Mouse (Mus musculus): ENCODE measurements around the gene Pfn4. TPM values are rescaled to one million over a fixed set of nuclear protein-coding genes. Genes with fewer than 3 reads are reported as not detected.

Gene Pfn4
- polyA plus RNA-seq, 1 experiment from 2014 or later: 10.7 TPM

DNA sequence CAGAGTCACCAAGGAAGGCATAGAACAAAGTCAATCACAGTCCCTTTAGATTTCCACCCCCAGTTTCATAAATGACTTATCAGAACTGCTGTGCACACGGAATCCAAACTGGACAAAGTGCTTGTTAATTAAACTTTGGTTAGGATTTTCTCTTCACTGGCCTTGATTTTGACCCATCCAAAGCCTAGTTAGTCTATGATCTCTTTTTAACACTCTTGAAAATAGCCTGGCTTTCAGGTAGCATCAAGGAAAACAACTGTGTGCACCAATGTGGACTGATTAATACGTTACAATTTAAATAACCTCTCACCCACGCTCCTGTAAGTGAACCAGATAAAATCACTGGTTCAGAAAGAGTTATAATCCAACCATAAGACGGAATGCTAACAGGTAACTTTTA lies 42.2 kb downstream of the Pfn4 start:
- no peak overlapping the region for H3K9ac ChIP-seq (replicated peaks)
- H3K4me2 ChIP-seq (replicated peaks): no peak overlapping the region
- no peaks in the 10 kb centered on the region for H3K36me3 ChIP-seq
- no peak for ATAC-seq (replicated peaks)
- no peaks in the 10 kb centered on the region for H3K9me3 ChIP-seq
- 84% methylated on average over 4 of the region's 4 CpGs for WGBS
- H3K4me1 ChIP-seq: no peaks in the 10 kb centered on the region
- H3K27me3 ChIP-seq: no peaks in the 10 kb centered on the region
- H3K4me3 ChIP-seq: no peak overlapping the region
- H3K27ac ChIP-seq (replicated peaks): no peak overlapping the region

DNA sequence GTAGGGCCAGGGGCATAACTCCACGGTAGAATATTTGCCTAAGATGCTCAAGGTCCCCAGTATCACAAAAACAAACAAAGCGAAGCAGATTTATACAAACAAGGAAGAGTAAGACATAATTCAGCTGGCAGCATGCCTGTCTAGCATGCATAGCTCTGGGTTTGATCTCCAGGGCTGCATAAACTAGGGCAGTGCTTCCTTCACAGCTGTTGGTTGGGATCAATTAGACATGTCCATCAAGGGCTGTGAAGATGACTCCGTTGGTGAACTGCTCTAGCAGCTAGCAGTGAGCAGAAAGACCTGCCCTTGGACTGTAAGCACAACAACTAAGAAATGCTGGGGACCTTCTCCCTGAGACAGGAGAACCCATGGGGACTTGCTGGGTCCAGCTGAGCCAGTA lies 42.9 kb downstream of the Pfn4 start:
- WGBS: 75% methylated on average over 3 of the region's 3 CpGs

DNA sequence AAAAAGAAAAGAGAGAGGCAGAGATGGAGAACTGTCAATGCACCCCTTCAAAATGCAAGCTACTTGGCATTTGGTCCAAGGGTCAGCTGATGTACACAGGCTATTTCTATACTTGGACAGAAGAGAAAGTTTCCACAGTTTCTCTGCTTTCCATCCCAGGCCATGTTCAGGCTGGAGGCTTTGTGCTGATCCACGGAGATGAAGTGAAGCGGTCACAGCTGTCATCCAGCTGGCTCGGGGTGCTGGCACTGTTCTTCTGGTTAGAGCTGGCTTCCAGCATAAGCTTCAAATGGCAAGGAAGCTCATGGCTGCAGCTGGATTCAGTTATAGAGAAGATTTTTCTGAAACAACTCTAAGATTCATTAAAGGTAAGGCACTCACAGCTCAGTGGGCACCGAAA lies 44.8 kb downstream of the Pfn4 start:
- no peak overlapping the region for H3K4me2 ChIP-seq (replicated peaks)
- no peak overlapping the region for H3K27ac ChIP-seq (replicated peaks)
- H3K4me1 ChIP-seq: peaks cover 13% of the 10 kb centered on the region
- no peak overlapping the region for H3K9ac ChIP-seq (replicated peaks)
- 88% methylated on average over 4 of the region's 4 CpGs for WGBS
- no peaks in the 10 kb centered on the region for H3K36me3 ChIP-seq
- H3K4me3 ChIP-seq: no peak overlapping the region
- H3K9me3 ChIP-seq: no peaks in the 10 kb centered on the region
- no peaks in the 10 kb centered on the region for H3K27me3 ChIP-seq
- ATAC-seq (replicated peaks): no peak

More for the DNA sequence above, 42.9 kb downstream of the Pfn4 start:
- ATAC-seq (replicated peaks): no peak
- Histone ChIP-seq H3K27ac (replicated peaks) (no peak overlapping the region), H3K9ac (replicated peaks) (no peak overlapping the region), H3K4me2 (replicated peaks) (no peak overlapping the region), H3K9me3 (no peaks in the 10 kb centered on the region), H3K27me3 (no peaks in the 10 kb centered on the region), H3K4me1 (peaks cover 3% of the 10 kb centered on the region; the same call in 1 of the 2 replicates), H3K4me3 (no peak overlapping the region), H3K36me3 (no peaks in the 10 kb centered on the region)

DNA sequence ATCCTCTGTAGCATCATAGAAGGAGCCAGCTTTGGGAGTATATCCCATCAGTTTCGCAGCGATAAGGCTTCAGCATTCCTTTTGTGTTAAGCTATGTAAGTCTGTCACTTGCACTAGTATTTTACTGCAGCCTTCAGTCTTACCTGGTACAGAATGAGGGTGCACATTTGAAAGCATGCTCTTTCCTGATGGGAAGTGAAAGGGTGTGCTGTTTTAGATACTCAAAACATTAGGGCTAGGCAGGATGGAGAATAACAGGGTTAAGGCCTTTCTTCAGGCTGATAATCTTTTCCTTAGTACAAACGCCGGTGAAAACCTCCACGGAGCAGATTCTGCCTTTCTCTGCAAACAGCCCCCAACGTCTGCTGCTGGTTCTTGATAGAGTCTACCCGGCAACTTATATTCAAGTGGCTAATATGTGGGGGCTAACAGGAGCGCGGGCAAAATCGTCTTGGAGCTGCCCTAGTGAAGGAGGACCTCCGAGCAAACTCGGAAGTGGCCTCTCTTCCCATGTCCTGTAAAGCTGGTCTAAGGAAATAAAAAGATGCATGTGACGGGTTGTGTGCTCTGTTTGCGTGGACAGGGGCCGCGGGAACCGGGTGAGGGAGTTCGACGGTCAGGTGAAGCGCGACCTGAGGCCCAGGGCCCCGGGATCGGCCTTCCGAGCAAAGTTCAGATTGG lies 48.0 kb downstream of the Pfn4 start:
- Histone ChIP-seq H3K4me3 (peak overlapping the region; percentile 71), H3K4me2 (replicated peaks) (peak overlapping the region; percentile 82), H3K27ac (replicated peaks) (peak overlapping the region; percentile 90), H3K9ac (replicated peaks) (peak overlapping the region; percentile 84), H3K9me3 (no peaks in the 10 kb centered on the region), H3K36me3 (peaks cover 12% of the 10 kb centered on the region), H3K27me3 (no peaks in the 10 kb centered on the region), H3K4me1 (peaks cover 25% of the 10 kb centered on the region)
- ATAC-seq (replicated peaks): peak; percentile 83
- WGBS: 9% methylated on average over 24 of the region's 24 CpGs

DNA sequence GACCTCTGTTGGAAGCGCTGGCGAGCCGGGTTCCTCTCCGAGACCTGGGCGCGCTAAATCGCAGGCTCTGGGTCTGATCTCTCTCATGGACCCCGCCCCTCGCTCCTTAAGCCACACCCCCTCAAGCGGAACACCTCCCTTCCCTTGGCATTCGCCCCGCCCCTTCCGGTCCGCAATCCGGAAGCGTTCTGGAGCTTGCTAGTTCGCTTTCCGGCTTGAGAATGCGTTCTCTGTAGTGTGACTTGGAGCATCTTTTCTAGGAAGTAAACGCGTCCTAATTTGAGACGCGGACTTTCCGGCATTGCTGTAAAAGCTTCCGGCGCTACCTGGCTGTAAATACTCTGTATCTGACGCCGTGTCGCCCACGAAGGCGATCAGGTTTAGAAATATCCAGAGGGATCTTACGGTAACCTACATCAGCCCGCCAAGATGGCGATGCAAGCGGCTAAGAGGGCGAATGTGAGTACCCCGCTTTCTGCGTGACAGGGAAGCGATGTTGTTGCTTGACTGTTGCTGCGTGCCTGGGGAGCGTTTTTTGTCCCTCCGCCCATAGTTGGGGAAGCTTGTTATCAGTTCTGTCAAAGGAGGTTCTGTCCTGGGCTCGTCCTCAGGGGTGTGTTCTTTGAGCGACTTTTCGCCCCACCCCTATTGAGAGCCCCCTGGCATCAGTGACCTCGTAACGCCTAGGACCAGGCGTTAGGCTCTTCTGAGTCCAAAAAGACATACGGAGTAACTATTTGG lies 48.7 kb downstream of the Pfn4 start, which contains the start of gene Sf3b6:
Gene Sf3b6, plus strand, starts transcription at position 184 of the 741 bp plus-strand sequence.
- H3K4me1 ChIP-seq: peaks cover 25% of the 10 kb centered on the region
- peak within 1 kb of the TSS; percentile 84 for H3K9ac ChIP-seq (replicated peaks)
- peak within 1 kb of the TSS; percentile 90 for H3K27ac ChIP-seq (replicated peaks)
- peaks cover 19% of the 10 kb centered on the region for H3K36me3 ChIP-seq
- peak; percentile 99 for ATAC-seq (replicated peaks)
- H3K9me3 ChIP-seq: no peaks in the 10 kb centered on the region
- WGBS: under 1% methylated on average over 49 of the region's 49 CpGs
- H3K4me2 ChIP-seq (replicated peaks): peak within 1 kb of the TSS; percentile 82
- H3K4me3 ChIP-seq: peak within 1 kb of the TSS; percentile 71
- H3K27me3 ChIP-seq: no peaks in the 10 kb centered on the region

DNA sequence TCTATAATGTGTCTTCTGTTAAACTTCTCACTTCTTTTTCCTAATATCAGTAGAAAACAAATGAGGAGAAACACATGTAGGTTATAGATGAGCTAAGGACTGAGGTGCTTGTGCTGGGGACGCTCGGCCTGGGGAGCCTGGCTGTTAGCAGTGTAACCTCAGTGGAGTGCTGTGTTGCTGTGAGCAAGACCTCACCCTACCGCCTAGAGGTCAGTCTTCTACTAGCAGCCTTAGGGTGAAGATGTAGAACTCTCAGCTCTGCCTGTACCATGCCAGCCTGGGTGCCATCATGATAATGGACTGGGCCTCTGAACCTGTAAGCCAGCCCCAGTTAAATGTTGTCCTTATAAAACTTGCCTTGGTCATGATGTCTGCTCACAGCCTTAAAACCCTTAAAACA lies 58.4 kb downstream of the Pfn4 start:
- Histone ChIP-seq H3K9ac (replicated peaks) (no peak overlapping the region), H3K9me3 (no peaks in the 10 kb centered on the region), H3K4me3 (no peak overlapping the region), H3K4me1 (no peaks in the 10 kb centered on the region), H3K4me2 (replicated peaks) (no peak overlapping the region), H3K36me3 (peaks cover 63% of the 10 kb centered on the region), H3K27ac (replicated peaks) (no peak overlapping the region), H3K27me3 (no peaks in the 10 kb centered on the region)
- WGBS: 83% methylated on average over 3 of the region's 3 CpGs
- no peak for ATAC-seq (replicated peaks)

Other genes starting within 250 kb of the Pfn4 start
- gene Itsn2, start 176.4 kb upstream of the Pfn4 start, polyA plus RNA-seq (2015; fragmentation: Nextera tagmentation; extraction: Ambion mirVana): 21.2 and 21.5 TPM in 2 replicates
- gene Gm3625, start 176.1 kb upstream of the Pfn4 start, polyA plus RNA-seq (2015; fragmentation: Nextera tagmentation; extraction: Ambion mirVana): not detected in 2 replicates
- gene Fam228a, start 30.6 kb upstream of the Pfn4 start, polyA plus RNA-seq (2015; fragmentation: Nextera tagmentation; extraction: Ambion mirVana): 0.61 and 0.89 TPM in 2 replicates
- 4.8 TPM in 2 replicates for gene Fam228b, start 245 bp downstream of the Pfn4 start, polyA plus RNA-seq (2015; fragmentation: Nextera tagmentation; extraction: Ambion mirVana)
- 245 and 258 TPM in 2 replicates for gene Sf3b6, start 48.5 kb downstream of the Pfn4 start, polyA plus RNA-seq (2015; fragmentation: Nextera tagmentation; extraction: Ambion mirVana)
- gene Fkbp1b, start 72.6 kb downstream of the Pfn4 start, polyA plus RNA-seq (2015; fragmentation: Nextera tagmentation; extraction: Ambion mirVana): 20.0 and 23.9 TPM in 2 replicates
- 14.5 and 16.0 TPM in 2 replicates for gene Wdcp, start 74.3 kb downstream of the Pfn4 start, polyA plus RNA-seq (2015; fragmentation: Nextera tagmentation; extraction: Ambion mirVana)
- gene Mfsd2b, start 105.3 kb downstream of the Pfn4 start, polyA plus RNA-seq (2015; fragmentation: Nextera tagmentation; extraction: Ambion mirVana): 0.81 and 1.1 TPM in 2 replicates
- gene Ubxn2a, start 138.7 kb downstream of the Pfn4 start, polyA plus RNA-seq (2015; fragmentation: Nextera tagmentation; extraction: Ambion mirVana): 50.7 and 53.2 TPM in 2 replicates
- 11.3 and 12.4 TPM in 2 replicates for gene Atad2b, start 148.3 kb downstream of the Pfn4 start, polyA plus RNA-seq (2015; fragmentation: Nextera tagmentation; extraction: Ambion mirVana)

All from forebrain, embryonic 15.5 days (tissue).